Mouse (Mus musculus): ENCODE measurements around the gene Thg1l. TPM values are rescaled to one million over a fixed set of nuclear protein-coding genes. Genes with fewer than 3 reads are reported as not detected.
A peak's percentile ranks its signal among the peaks of the same experiment; 100 is the strongest.

Thg1l gene
- total RNA-seq (2015; ENCODE audit: low replicate concordance) (6.5 and 8.5 TPM in 2 replicates), total RNA-seq (2017; ENCODE audit: low replicate concordance) (1.8 and 2.9 TPM in 2 replicates)

DNA sequence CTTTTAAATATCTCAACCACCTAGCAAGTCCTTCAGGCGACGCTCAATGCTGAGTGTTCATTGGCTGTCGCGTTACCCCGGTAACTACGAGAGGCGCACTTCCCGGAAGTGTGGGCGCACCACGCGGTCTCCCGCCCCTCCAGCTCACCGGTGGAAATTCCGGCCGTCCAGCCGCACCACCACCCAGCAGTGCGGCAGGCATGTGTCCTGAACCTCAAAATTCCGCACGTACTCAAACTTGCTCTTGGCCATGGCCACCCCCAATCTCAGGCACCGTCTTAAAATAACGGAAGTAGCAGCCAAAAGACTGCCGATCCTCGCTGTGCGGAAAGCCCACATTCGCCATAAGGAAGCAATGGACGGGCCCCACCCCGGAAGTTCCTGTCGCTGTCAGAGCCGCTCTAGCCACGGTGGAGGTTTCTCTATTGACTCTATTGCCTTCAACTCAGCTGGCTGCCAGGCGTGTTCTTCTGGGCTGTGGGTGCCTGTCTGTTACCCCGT, at the start of gene Thg1l:
TSS of gene Thg1l (minus strand) at position 368 of the 501 bp plus-strand sequence.
- peak; percentile 97 for ATAC-seq (replicated peaks; ENCODE audit: low FRiP score, poor library complexity, severe bottlenecking)

DNA sequence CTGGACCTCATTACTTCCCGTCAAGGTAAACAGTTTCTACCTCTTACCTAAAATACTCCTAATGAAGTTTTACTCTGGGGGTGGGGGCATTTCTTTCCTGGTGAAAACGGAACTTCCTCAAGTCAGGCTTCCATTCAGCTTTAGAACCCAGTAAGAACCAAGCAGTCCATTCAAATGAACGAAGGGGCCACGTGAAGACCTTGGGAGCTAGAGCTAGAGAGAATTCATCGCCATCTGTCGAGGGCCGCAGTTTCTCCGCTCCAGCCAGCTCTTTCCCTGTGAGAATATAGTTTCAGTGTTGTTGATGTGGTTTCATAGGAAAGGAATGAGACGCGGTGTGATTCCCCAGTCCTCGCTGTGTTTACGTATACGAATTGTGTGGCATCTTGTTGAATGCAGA, 36.8 kb upstream of the Thg1l start:
- ATAC-seq (replicated peaks; ENCODE audit: low FRiP score, poor library complexity, severe bottlenecking) = no peak

DNA sequence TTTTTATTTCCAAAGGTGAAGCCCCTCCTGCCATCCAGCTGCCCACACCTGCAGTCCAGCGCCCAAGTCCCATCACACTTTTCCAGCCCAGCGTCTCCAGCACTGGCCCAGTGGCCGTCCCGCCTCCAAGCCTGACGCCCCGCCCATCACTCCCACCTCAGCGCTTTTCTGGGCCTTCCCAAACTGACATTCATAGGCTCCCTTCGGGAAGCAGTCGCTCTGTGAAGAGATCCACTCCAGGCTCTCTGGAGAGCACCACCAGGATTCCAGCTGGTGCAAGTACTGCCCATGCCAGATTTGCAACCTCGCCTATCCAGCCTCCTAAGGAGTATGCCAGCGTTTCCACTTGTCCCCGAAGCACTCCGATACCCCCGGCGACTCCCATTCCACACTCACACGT, 36.3 kb upstream of the Thg1l start:
- no peak for ATAC-seq (replicated peaks; ENCODE audit: low FRiP score, poor library complexity, severe bottlenecking)

DNA sequence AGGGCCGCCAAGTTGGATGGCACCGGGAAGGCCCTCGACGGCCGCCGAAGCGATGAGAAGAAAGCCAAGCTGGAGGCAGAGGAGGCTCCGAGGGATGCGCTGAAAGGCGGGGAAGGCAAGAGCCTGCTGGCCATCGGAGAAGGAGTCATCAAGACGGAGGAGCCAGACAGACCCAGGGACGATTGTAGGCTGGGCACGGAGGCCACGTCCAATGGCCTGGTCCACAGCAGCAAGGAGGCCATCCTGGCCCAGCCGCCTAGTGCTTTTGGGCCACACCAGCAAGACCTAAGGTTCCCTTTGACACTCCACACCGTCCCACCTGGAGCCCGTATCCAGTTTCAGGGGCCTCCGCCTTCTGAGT, 25.6 kb upstream of the Thg1l start:
- no peak for ATAC-seq (replicated peaks; ENCODE audit: low FRiP score, poor library complexity, severe bottlenecking)

DNA sequence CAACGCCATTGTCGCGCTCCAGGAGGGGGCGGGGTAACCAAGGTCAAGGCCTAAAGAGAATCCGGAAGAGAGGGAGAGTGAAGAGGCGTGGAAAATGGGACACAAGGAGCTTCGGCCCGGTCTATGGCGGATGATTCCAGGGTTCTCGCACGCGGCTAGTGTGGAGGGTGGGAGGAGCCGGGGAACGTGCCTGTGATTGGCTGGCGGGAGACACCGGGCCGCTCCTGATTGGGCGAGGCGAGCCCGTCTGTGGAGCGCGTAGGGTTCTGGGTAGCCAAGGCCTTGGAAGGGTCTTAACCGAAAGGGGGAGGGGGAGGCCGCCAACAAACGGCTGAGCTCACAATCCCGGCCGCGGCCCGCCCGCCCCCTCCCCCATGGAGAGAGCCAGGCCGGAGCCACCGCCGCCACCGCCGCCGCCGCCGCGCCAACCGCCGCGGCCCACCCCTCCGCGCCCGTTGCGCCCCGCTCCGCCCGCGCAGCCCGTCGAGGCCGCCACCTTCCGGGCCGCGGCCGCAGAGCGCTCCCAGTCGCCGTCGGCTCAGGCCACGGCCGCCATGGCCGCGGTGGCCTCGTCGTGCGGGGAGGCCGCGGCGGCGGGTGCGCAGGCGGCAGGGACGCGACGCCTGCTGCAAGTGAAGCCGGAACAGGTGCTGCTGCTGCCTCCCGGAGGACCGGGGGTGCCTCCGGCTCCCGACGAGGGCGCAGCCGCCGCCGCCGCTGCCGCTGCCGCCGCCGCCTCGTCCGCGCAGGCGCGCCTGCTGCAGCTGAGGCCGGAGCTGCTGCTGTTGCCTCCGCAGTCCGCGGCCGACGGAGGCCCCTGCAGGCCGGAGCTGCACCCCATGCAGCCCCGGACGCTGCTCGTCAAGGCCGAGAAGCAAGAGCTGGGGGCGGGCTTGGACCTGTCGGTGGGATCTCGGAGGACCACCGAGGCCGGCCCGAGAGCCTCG, 24.9 kb upstream of the Thg1l start, which contains the start of gene Sox30:
TSS of gene Sox30 (plus strand) at position 365 of the 947 bp plus-strand sequence.
- no peak for ATAC-seq (replicated peaks; ENCODE audit: low FRiP score, poor library complexity, severe bottlenecking)

DNA sequence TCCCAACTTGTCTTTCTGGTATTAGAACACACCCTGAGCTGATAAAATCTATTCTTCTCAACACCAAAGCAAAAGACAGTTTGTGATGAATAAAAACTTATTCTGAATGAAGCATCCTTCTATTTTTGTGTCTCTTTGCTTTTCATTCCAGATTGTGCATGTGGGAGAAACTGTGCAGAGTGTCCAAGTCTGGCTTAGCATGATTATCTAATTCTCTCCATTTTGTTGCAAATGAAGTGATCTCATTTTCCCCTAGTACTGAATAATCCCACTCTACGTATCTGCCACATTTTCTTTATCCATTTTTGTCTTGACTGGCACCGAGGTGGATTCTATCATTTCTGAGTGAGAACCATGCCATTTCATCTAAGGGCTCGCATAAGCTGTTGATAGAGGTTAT, 20.8 kb upstream of the Thg1l start:
- ATAC-seq (replicated peaks; ENCODE audit: low FRiP score, poor library complexity, severe bottlenecking) = no peak

DNA sequence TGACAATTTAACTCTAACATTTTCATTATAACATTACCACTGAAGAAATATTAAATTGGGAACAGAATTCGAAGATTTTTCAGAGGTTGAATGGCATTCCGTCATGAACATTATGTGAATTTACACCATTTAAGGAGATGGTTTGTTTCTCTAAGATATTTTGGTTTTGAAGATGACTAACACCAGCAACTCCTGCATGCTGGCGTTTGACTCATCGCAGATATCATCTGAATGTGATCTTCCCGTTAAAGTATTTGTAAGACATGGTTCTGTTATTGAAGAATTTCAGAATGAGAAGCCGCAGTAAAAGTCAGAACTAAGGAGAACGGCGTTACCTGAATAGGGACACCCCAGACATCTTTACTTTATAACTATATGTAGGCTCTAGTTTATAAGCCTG, 19.2 kb upstream of the Thg1l start:
- ATAC-seq (replicated peaks; ENCODE audit: low FRiP score, poor library complexity, severe bottlenecking) = no peak

DNA sequence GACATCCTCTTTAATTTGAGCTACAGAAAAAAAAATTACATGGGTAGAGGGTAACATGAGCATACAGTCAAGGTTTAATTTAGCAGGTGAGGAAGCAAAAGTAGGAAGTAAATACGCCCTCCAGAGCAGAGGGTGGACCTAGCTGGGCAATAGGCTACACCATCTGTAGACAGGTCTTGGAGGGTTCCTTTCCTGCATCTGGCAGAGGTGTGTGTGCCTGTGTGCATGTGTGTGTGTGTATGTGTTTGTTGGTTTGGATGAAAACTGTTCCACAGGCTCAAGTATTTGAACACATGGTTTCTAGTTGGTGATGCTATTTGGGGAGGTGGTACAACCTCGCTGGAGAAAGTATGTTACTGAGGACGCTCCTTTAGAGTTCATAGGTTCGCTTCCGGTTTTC, 18.3 kb upstream of the Thg1l start:
- ATAC-seq (replicated peaks; ENCODE audit: low FRiP score, poor library complexity, severe bottlenecking) = no peak

DNA sequence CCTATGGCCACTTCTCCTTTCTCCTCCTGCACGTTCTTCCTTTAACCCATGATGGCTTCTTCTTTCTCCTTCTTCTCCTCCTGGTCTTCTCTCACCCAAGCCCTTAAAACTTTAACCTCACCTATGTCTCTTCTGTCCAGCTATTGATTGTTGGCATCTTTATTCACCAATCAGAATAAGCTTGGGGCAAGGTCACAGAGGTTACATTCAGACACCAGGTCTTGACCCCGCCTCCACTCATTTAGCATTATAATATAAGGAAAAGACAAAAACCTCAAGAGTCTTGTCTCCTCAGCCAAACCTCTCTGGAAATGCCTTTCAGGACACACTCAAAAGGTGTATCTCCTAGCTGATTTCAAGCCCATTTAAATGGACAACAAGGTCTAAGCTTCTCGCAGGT, 13.2 kb upstream of the Thg1l start:
- no peak for ATAC-seq (replicated peaks; ENCODE audit: low FRiP score, poor library complexity, severe bottlenecking)

DNA sequence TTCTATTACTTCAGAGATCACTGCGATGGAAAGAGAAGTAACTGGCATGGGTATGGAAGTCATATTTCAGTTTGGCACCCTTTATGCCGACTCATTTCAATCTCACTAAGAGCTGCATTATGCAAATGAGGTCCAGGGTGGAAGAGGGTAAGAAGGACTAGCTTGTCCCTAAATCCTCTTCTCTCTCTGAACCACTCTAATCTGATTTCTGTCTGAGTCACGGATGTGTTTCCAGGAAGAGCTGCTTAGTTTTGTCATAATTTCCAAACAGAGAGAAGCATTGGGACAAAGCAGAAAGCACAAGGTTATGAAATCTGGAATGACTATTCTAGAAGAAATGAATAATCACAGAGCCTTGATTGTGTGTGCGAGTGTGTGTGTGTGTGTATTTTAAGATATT, 11.6 kb upstream of the Thg1l start:
- no peak for ATAC-seq (replicated peaks; ENCODE audit: low FRiP score, poor library complexity, severe bottlenecking)

DNA sequence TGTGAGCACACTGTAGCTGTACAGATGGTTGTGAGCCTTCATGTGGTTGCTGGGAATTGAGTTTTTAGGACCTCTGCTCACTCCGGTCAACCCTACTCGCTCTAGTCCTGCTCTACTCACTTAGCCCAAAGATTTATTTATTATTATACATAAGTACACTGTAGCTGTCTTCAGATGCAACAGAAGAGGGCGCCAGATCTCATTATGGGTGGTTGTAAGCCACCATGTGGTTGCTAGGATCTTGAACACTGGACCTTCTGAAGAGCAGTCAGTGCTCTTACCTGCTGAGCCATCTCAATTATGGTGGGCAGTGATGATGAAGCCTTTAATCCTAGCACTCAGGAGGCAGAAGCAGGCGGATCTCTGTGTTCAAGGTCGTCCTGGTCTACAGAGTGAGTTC, 4.7 kb upstream of the Thg1l start:
- no peak for ATAC-seq (replicated peaks; ENCODE audit: low FRiP score, poor library complexity, severe bottlenecking)

DNA sequence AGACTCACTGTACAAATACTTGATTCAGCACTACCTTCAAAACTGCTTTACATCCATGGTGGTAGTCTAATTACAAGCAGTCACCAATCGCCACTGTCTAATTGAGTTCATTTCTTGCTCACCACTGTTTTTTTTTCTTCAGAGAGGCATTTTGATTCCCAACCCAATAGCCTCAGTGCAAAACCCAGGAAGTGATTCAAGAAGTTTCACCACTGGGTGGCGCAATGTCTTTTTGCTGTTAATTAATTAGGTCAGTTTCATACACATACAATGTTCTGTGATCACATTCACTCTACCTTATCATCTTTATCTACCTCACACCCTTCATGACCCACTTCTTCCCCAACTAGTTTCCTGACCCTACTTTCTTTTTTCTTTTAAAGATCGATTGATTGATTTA, 4.3 kb upstream of the Thg1l start:
- no peak for ATAC-seq (replicated peaks; ENCODE audit: low FRiP score, poor library complexity, severe bottlenecking)

DNA sequence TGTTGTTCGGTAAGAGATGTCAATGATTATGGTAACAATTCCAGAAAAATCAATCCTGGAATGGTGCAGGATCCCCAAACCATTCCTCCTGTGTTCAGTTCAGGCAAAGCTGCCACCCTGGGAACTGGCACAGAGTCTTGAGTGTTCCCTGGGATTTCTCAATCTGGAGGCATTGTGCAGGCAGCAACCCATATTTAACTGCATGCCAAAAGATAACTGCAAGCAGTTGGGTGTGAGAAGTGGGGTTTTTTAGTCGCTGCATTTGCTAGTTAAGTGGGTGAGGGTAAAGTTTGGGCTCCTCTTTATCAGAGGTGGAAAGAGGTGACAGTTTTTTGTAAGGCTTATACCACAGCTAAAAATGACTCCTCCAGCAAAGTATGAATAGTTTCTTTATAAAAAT, 7.8 kb downstream of the Thg1l start:
- ATAC-seq (replicated peaks; ENCODE audit: low FRiP score, poor library complexity, severe bottlenecking) = no peak

DNA sequence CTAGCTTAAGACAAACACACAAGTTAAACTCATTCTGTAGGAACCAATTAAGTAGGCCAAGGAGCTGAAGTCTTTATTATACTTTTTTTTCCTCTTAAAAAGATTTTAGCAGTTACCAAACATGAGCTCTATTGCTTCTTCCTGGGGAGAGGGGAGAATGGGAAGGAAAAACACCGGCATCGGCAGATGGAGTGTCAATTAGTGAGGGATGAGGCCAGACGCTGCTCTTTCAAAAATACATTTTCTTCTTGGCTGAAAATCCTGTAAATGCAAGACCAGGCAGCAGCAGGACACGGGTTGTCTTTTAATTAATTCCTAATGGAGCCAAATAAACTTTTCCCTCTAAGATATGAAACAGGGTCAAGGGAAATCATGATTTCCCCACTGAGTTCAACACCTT, 8.5 kb downstream of the Thg1l start:
- no peak for ATAC-seq (replicated peaks; ENCODE audit: low FRiP score, poor library complexity, severe bottlenecking)

DNA sequence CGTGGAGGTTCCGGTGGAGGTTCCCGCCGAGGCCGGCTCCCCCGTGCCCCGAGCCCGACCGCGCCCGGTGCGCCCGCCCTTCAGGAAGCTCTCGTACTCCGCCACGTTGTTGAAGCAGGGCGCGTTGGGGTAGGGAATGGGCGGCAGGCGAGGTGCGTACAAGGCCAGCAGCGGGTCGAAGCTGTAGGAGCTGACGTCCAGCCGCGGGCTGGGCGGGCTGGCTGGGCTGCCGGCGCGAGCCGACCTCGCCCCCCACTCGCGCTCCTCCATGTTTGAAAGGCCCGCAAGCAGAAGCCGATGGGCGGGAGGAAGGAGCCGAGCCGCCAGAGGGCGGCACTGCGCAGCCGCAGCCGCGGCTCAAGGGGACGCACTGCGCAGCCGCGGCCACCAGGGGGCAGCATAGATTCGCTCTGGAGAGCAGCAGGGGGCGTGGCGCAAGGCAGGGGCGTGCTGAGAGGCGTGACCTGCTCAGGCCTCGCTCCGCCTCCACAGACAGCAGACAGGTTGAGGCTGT, 10.6 kb downstream of the Thg1l start, which contains the start of gene Lsm11:
TSS of gene Lsm11 (minus strand) at position 293 of the 514 bp plus-strand sequence.
- peak; percentile 92 for ATAC-seq (replicated peaks; ENCODE audit: low FRiP score, poor library complexity, severe bottlenecking)

DNA sequence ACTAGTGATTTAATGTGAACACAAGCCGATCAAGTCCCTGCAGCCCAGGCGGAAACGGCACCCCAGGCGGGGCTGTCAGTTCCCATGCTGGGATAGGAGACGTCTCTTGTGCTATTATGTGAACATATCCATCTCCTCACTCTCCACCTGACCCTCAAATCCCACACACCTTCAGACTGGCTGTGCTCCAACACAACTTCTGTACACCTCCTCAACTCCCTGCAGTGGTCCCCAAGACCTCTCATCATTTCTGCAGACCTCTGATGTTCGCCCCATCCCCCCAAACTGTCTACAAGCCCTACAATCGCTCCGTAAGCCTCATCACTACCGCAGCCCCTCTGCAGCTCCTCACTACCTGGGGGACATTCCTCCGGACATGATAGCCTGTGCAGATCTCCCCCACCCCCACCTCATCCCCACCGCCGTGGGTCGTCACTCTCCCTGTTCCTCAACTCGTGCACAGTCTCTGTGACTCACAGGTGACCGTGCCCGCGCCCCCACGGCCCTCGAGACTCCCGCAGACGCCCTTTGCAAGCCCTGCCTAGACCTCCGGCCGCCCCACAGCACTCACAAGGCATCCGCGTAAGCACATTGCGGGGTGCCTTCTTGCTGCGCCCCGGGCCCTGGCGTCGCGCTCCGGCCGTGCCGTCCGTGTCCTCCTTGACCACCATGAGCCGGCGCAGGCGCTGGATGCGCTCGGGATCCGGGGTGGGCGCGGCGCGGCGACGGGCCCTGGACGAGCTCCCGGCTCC, 11.2 kb downstream of the Thg1l start:
- 0 out of 2 replicates have a peak, but pooled peaks have one; percentile 20 for ATAC-seq (replicated peaks; ENCODE audit: low FRiP score, poor library complexity, severe bottlenecking)

DNA sequence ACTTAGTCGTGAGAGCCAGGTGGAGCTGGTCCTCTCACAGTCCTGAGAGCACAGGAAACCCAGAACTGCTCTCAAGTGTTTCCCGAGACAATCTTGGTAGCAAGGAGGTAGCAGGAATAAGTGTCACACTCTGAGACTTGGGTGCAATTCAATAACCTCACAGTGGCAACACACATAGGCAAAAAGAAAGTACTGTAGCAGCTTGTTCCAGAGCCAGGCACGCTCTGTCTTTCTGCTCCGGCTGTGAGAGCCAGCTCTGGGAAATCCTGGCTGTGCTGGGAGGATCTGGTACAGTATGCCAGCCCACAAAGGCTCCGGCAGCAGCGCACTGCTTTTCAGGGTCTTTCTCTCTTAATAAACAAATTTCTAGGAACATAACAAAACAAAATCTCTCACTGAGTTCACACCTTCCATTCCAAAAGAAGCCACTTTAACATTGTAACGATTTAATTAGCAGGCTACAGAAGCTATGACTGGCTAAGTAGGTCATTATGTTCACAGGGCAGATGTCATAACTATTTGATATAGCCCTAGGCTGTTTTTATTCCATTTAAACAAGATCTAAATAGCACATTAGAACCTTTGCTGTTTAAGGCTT, 12.1 kb downstream of the Thg1l start:
- no peak for ATAC-seq (replicated peaks; ENCODE audit: low FRiP score, poor library complexity, severe bottlenecking)

DNA sequence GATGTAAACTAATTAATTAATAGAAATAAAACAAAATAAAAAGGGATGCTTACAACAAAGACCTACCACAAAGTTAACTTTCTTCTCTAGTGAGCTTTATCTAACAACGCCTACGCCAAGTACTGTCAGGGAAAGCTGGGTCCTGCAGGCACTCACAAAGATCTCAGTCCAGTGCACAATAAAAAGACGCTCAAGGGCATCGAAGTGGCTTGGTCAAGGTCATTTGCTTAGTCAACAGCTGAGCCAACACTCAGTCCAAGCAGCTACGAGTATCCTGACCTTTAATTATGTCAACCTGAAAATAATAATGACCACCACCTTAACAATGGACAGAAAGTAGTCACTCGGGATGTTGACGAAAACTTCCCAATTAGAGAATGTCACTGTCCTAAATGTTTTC, 13.0 kb downstream of the Thg1l start:
- no peak for ATAC-seq (replicated peaks; ENCODE audit: low FRiP score, poor library complexity, severe bottlenecking)

DNA sequence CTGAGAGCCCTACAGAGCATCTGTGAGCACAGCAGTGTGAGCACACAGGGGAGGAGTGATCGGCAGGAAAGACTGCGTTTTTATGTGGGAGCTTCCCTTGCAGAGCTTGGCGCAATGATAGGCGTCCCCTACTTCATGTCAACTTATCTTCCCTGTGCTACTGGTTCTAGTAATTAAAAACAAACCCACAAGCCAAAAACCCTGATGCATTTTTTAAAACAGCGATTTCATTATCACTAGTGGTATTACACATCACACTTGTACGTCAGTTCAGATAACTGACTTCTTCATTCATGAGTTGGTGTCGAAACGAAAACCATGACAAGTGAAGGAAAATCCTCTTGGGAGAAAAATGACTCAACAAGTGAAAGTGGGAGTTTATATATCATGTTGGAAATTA, 16.4 kb downstream of the Thg1l start:
- no peak for ATAC-seq (replicated peaks; ENCODE audit: low FRiP score, poor library complexity, severe bottlenecking)

DNA sequence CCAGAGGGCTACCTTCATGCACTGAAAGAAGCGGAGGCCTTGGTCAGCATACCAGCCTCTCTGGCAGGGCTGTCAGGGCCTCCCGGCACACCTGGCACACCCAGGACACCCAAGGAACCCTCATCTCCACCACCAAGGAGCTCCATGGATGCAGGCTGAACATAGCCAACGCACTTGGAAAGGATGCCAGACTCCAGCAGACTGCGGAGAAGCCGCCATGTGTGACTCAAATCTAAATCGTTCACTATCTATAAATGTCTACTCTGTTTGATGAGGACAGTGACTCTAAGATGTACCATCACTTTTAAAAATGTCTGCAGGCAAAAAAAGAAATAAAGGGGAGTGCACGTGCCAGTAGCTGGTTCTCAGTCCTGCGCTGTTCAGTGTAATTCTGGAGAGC, 17.8 kb downstream of the Thg1l start:
- no peak for ATAC-seq (replicated peaks; ENCODE audit: low FRiP score, poor library complexity, severe bottlenecking)

Data from erythroblast, adult 5-6 weeks (primary cell).